Mouse (Mus musculus): ENCODE measurements around the gene Jam3. TPM values are rescaled to one million over a fixed set of nuclear protein-coding genes. Genes with fewer than 3 reads are reported as not detected.

The Jam3 gene
- polyA plus RNA-seq, 1 experiment from 2014 or later = 26.3 TPM

- Histone ChIP-seq H3K4me2 (no peak overlapping the region), H3K27me3 (replicated peaks; ENCODE audit: control insufficient read depth, insufficient read depth, low read length) (no peaks in the 10 kb centered on the region), H3K4me1 (replicated peaks; ENCODE audit: control insufficient read depth, insufficient read depth, low read length) (no peaks in the 10 kb centered on the region), H3K9me3 (ENCODE audit: control insufficient read depth, low read length) (no peaks in the 10 kb centered on the region), H3K9ac (ENCODE audit: low read depth, low read length) (no peak overlapping the region), H3K4me3 (ENCODE audit: low read depth, low read length) (no peak overlapping the region), H3K36me3 (ENCODE audit: control insufficient read depth, insufficient read depth, low read length) (no peaks in the 10 kb centered on the region), H3K27ac (ENCODE audit: low read depth, low read length) (no peak overlapping the region)
- ATAC-seq (replicated peaks; ENCODE audit: low FRiP score) (no peak), DNase-seq (ENCODE audit: low spot score) (no peak)
- WGBS = 86% methylated on average over 4 of the region's 4 CpGs
Measured at GRCm38 (mm10) chr9:27122076-27122475, 33.1 kb downstream of the Jam3 start.

- Histone ChIP-seq H3K27ac (ENCODE audit: low read depth, low read length) (no peak overlapping the region), H3K9me3 (ENCODE audit: control insufficient read depth, low read length) (no peaks in the 10 kb centered on the region), H3K27me3 (replicated peaks; ENCODE audit: control insufficient read depth, insufficient read depth, low read length) (no peaks in the 10 kb centered on the region), H3K4me1 (replicated peaks; ENCODE audit: control insufficient read depth, insufficient read depth, low read length) (no peaks in the 10 kb centered on the region), H3K9ac (ENCODE audit: low read depth, low read length) (no peak overlapping the region), H3K4me2 (no peak overlapping the region), H3K36me3 (ENCODE audit: control insufficient read depth, insufficient read depth, low read length) (no peaks in the 10 kb centered on the region), H3K4me3 (ENCODE audit: low read depth, low read length) (no peak overlapping the region)
- 84% methylated on average over 9 of the region's 9 CpGs for WGBS
- ATAC-seq (replicated peaks; ENCODE audit: low FRiP score) = no peak
- DNase-seq (ENCODE audit: low spot score) = no peak
Measured at GRCm38 (mm10) chr9:27121254-27121653, 34.0 kb downstream of the Jam3 start.

GRCm38 (mm10) chr9:27111756-27112155, 43.5 kb downstream of the Jam3 start:
- H3K9ac ChIP-seq (ENCODE audit: low read depth, low read length) = no peak overlapping the region
- H3K4me2 ChIP-seq = no peak overlapping the region
- H3K4me3 ChIP-seq (ENCODE audit: low read depth, low read length) = no peak overlapping the region
- no peaks in the 10 kb centered on the region for H3K36me3 ChIP-seq (ENCODE audit: control insufficient read depth, insufficient read depth, low read length)
- no peaks in the 10 kb centered on the region for H3K9me3 ChIP-seq (ENCODE audit: control insufficient read depth, low read length)
- H3K27me3 ChIP-seq (replicated peaks; ENCODE audit: control insufficient read depth, insufficient read depth, low read length) = no peaks in the 10 kb centered on the region
- no peak for ATAC-seq (replicated peaks; ENCODE audit: low FRiP score)
- peaks cover 3% of the 10 kb centered on the region; the same call in 1 of the 2 replicates for H3K4me1 ChIP-seq (replicated peaks; ENCODE audit: control insufficient read depth, insufficient read depth, low read length)
- no peak overlapping the region for H3K27ac ChIP-seq (ENCODE audit: low read depth, low read length)
- no peak for DNase-seq (ENCODE audit: low spot score)
- WGBS = 80% methylated on average over 3 of the region's 3 CpGs

- Histone ChIP-seq H3K27me3 (replicated peaks; ENCODE audit: control insufficient read depth, insufficient read depth, low read length) (no peaks in the 10 kb centered on the region), H3K9me3 (ENCODE audit: control insufficient read depth, low read length) (no peaks in the 10 kb centered on the region), H3K4me1 (replicated peaks; ENCODE audit: control insufficient read depth, insufficient read depth, low read length) (peaks cover 3% of the 10 kb centered on the region; the same call in 1 of the 2 replicates), H3K9ac (ENCODE audit: low read depth, low read length) (no peak overlapping the region), H3K4me3 (ENCODE audit: low read depth, low read length) (no peak overlapping the region), H3K4me2 (no peak overlapping the region), H3K36me3 (ENCODE audit: control insufficient read depth, insufficient read depth, low read length) (no peaks in the 10 kb centered on the region), H3K27ac (ENCODE audit: low read depth, low read length) (no peak overlapping the region)
- WGBS = 81% methylated on average over 5 of the region's 5 CpGs
- no peak for DNase-seq (ENCODE audit: low spot score)
- ATAC-seq (replicated peaks; ENCODE audit: low FRiP score) = no peak
Measured at GRCm38 (mm10) chr9:27110681-27111080, 44.5 kb downstream of the Jam3 start.

- no peaks in the 10 kb centered on the region for H3K36me3 ChIP-seq (ENCODE audit: control insufficient read depth, insufficient read depth, low read length)
- ATAC-seq (replicated peaks; ENCODE audit: low FRiP score) = peak; percentile 80
- no peaks in the 10 kb centered on the region for H3K9me3 ChIP-seq (ENCODE audit: control insufficient read depth, low read length)
- peaks cover 3% of the 10 kb centered on the region; the same call in 1 of the 2 replicates for H3K4me1 ChIP-seq (replicated peaks; ENCODE audit: control insufficient read depth, insufficient read depth, low read length)
- H3K4me2 ChIP-seq = peak overlapping the region; percentile 19; the same call in 1 of the 2 replicates
- H3K4me3 ChIP-seq (ENCODE audit: low read depth, low read length) = no peak overlapping the region
- H3K27me3 ChIP-seq (replicated peaks; ENCODE audit: control insufficient read depth, insufficient read depth, low read length) = no peaks in the 10 kb centered on the region
- no peak overlapping the region for H3K27ac ChIP-seq (ENCODE audit: low read depth, low read length)
- peak; percentile 39 for DNase-seq (ENCODE audit: low spot score)
- no peak overlapping the region for H3K9ac ChIP-seq (ENCODE audit: low read depth, low read length)
- WGBS = 55% methylated on average over 22 of the region's 22 CpGs
Measured at GRCm38 (mm10) chr9:27109533-27110514, 45.4 kb downstream of the Jam3 start.

GRCm38 (mm10) chr9:27108451-27108850, 46.8 kb downstream of the Jam3 start:
- H3K27ac ChIP-seq (ENCODE audit: low read depth, low read length) = no peak overlapping the region
- DNase-seq (ENCODE audit: low spot score) (no peak), ATAC-seq (replicated peaks; ENCODE audit: low FRiP score) (no peak)
- no peaks in the 10 kb centered on the region for H3K27me3 ChIP-seq (replicated peaks; ENCODE audit: control insufficient read depth, insufficient read depth, low read length)
- H3K4me2 ChIP-seq = no peak overlapping the region
- peaks cover 3% of the 10 kb centered on the region; the same call in 1 of the 2 replicates for H3K4me1 ChIP-seq (replicated peaks; ENCODE audit: control insufficient read depth, insufficient read depth, low read length)
- H3K9ac ChIP-seq (ENCODE audit: low read depth, low read length) = no peak overlapping the region
- WGBS = 72% methylated on average over 4 of the region's 4 CpGs
- no peak overlapping the region for H3K4me3 ChIP-seq (ENCODE audit: low read depth, low read length)
- H3K36me3 ChIP-seq (ENCODE audit: control insufficient read depth, insufficient read depth, low read length) = no peaks in the 10 kb centered on the region; the same call in 1 of the 2 replicates
- H3K9me3 ChIP-seq (ENCODE audit: control insufficient read depth, low read length) = no peaks in the 10 kb centered on the region

- DNase-seq (ENCODE audit: low spot score) = no peak
- no peaks in the 10 kb centered on the region for H3K9me3 ChIP-seq (ENCODE audit: control insufficient read depth, low read length)
Measured at GRCm38 (mm10) chr9:27106081-27106480, 49.1 kb downstream of the Jam3 start.

GRCm38 (mm10) chr9:27101466-27101865, 53.8 kb downstream of the Jam3 start:
- DNase-seq (ENCODE audit: low spot score) = no peak
- Histone ChIP-seq H3K27me3 (replicated peaks; ENCODE audit: control insufficient read depth, insufficient read depth, low read length) (no peaks in the 10 kb centered on the region), H3K9me3 (ENCODE audit: control insufficient read depth, low read length) (no peaks in the 10 kb centered on the region), H3K27ac (ENCODE audit: low read depth, low read length) (no peak overlapping the region), H3K9ac (ENCODE audit: low read depth, low read length) (no peak overlapping the region), H3K4me2 (no peak overlapping the region), H3K4me1 (replicated peaks; ENCODE audit: control insufficient read depth, insufficient read depth, low read length) (no peaks in the 10 kb centered on the region), H3K4me3 (ENCODE audit: low read depth, low read length) (no peak overlapping the region), H3K36me3 (ENCODE audit: control insufficient read depth, insufficient read depth, low read length) (peaks cover 16% of the 10 kb centered on the region)
- WGBS = 93% methylated on average over 6 of the region's 6 CpGs
- no peak for ATAC-seq (replicated peaks; ENCODE audit: low FRiP score)

More at GRCm38 (mm10) chr9:27106081-27106480, 49.1 kb downstream of the Jam3 start:
- WGBS = 52% methylated on average over 1 of the region's 1 CpGs
- no peak for ATAC-seq (replicated peaks; ENCODE audit: low FRiP score)
- H3K27me3 ChIP-seq (replicated peaks; ENCODE audit: control insufficient read depth, insufficient read depth, low read length) = no peaks in the 10 kb centered on the region
- no peak overlapping the region for H3K9ac ChIP-seq (ENCODE audit: low read depth, low read length)
- H3K4me2 ChIP-seq = no peak overlapping the region
- H3K27ac ChIP-seq (ENCODE audit: low read depth, low read length) = no peak overlapping the region
- H3K4me3 ChIP-seq (ENCODE audit: low read depth, low read length) = no peak overlapping the region
- peaks cover 3% of the 10 kb centered on the region; the same call in 1 of the 2 replicates for H3K4me1 ChIP-seq (replicated peaks; ENCODE audit: control insufficient read depth, insufficient read depth, low read length)
- H3K36me3 ChIP-seq (ENCODE audit: control insufficient read depth, insufficient read depth, low read length) = peaks cover 6% of the 10 kb centered on the region
